Mouse (Mus musculus) olfactory bulb, adult 2 months (tissue): ENCODE data around the gene Pcgf2. TPM values are rescaled to one million over a fixed set of nuclear protein-coding genes. Genes with fewer than 3 reads are reported as not detected.
"Not testable (repeated sequence)": the region's sequence is repeated elsewhere in the genome, so short reads cannot be mapped to it uniquely, and the experiment has no call there.

Experiments
- H3K27ac ChIP-seq: fragments of 200-500 bp; 2 replicates; pipeline ENCODE4 v1.5.1; 2012; ENCODE audit warnings: low read depth, low read length; ENCODE audit not compliant: insufficient read depth
- H3K4me1 ChIP-seq: fragments of 200-500 bp; 2 replicates; pipeline ENCODE4 v1.6.1; 2012; ENCODE audit warnings: low read length; ENCODE audit not compliant: control insufficient read depth, insufficient read depth
- H3K4me3 ChIP-seq: fragments of 200-500 bp; 2 replicates; pipeline ENCODE4 v1.5.1; 2012; ENCODE audit warnings: mild to moderate bottlenecking, low read depth, low read length, moderate library complexity; ENCODE audit not compliant: insufficient read depth
- CTCF ChIP-seq: fragments of 200-500 bp; IDR thresholded peaks from 2 replicates; pipeline ENCODE4 v1.5.1; 2012; ENCODE audit warnings: low read depth, mild to moderate bottlenecking, low read length, moderate library complexity; ENCODE audit not compliant: insufficient read depth
- POLR2A ChIP-seq: fragments of 200-500 bp; IDR thresholded peaks from 2 replicates; pipeline ENCODE4 v1.6.1; 2012; ENCODE audit warnings: mild to moderate bottlenecking, low read depth, low read length, moderate library complexity; ENCODE audit not compliant: insufficient read depth
- WGBS: fragments of 180-500 bp; shearing (Covaris S2); methylation state at CpG from one replicate; pipeline ENCODE4 v1.1.7; 2018; 5-methylcytosine and 5-hydroxymethylcytosine counted together
- polyA plus RNA-seq: library from polyadenylated mRNA; stranded (reverse); fragments of >200 nt; gene quantifications from 2 replicates; pipeline ENCODE4 v1.2.4, GENCODE M21; 2012; ENCODE audit warnings: low replicate concordance; ENCODE audit not compliant: missing spikeins, insufficient read depth, insufficient read length

Gene Pcgf2
- polyA plus RNA-seq, 1 experiment, result not detected

- TF ChIP-seq POLR2A, result no peak
- TF ChIP-seq CTCF, result no peak
- Histone ChIP-seq H3K4me3 (no peak overlapping the region), H3K4me1 (peaks cover 3% of the 10 kb centered on the region; the same call in 1 of the 2 replicates), H3K27ac (no peak overlapping the region)
- 31% methylated on average over 5 of the region's 5 CpGs for WGBS
These were observed 50.0 kb downstream of the Pcgf2 start for GRCm38 (mm10) chr11:97650341-97650740.

- 80% methylated on average over 4 of the region's 4 CpGs for WGBS
- H3K4me1 ChIP-seq, H3K4me3 ChIP-seq, H3K27ac ChIP-seq: not testable (repeated sequence)
These were observed 51.8 kb downstream of the Pcgf2 start for GRCm38 (mm10) chr11:97648541-97648940.

- no peak overlapping the region for H3K4me3 ChIP-seq
- TF ChIP-seq CTCF (peak; percentile 56; the same call in 1 of the 2 replicates), POLR2A (no peak)
- peaks cover 6% of the 10 kb centered on the region for H3K4me1 ChIP-seq
- WGBS, result 3% methylated on average over 6 of the region's 6 CpGs
- H3K27ac ChIP-seq, result no peak overlapping the region
These were observed 55.5 kb downstream of the Pcgf2 start for GRCm38 (mm10) chr11:97644834-97645233.

- 86% methylated on average over 8 of the region's 8 CpGs for WGBS
- H3K4me1 ChIP-seq, result peaks cover 6% of the 10 kb centered on the region
- no peak overlapping the region for H3K4me3 ChIP-seq
- no peak overlapping the region for H3K27ac ChIP-seq
- no peak for TF ChIP-seq CTCF
- TF ChIP-seq POLR2A, result no peak
These were observed 56.8 kb downstream of the Pcgf2 start for GRCm38 (mm10) chr11:97643380-97644055.

- Histone ChIP-seq H3K27ac (no peak overlapping the region), H3K4me3 (no peak overlapping the region), H3K4me1 (peaks cover 6% of the 10 kb centered on the region)
- TF ChIP-seq POLR2A (no peak), CTCF (no peak)
- 58% methylated on average over 2 of the region's 2 CpGs for WGBS
These were observed 57.6 kb downstream of the Pcgf2 start for GRCm38 (mm10) chr11:97642746-97643145.

- 48% methylated on average over 8 of the region's 8 CpGs for WGBS
- Histone ChIP-seq H3K4me1 (peaks cover 6% of the 10 kb centered on the region), H3K4me3 (no peak overlapping the region), H3K27ac (no peak overlapping the region)
- no peak for TF ChIP-seq POLR2A
- no peak for TF ChIP-seq CTCF
These were observed 58.6 kb downstream of the Pcgf2 start for GRCm38 (mm10) chr11:97641668-97642067.

Other genes starting within 250 kb of the Pcgf2 start
- not detected in 2 replicates for gene 4933428G20Rik, start 200.2 kb downstream of the Pcgf2 start, polyA plus RNA-seq
- gene Srcin1, start 124.3 kb downstream of the Pcgf2 start, polyA plus RNA-seq, result not detected in 2 replicates
- not detected in 2 replicates for gene Epop, start 70.8 kb downstream of the Pcgf2 start, polyA plus RNA-seq
- 69.4 and 106 TPM in 2 replicates for gene Mllt6, start 37.1 kb downstream of the Pcgf2 start, polyA plus RNA-seq
- gene Cisd3, start 14.7 kb downstream of the Pcgf2 start, polyA plus RNA-seq, result not detected in 2 replicates
- not detected in 2 replicates for gene Psmb3, start 2.9 kb upstream of the Pcgf2 start, polyA plus RNA-seq
- gene Pip4k2b, start 44.2 kb upstream of the Pcgf2 start, polyA plus RNA-seq, result not detected in 2 replicates
- gene Cwc25, start 66.1 kb upstream of the Pcgf2 start, polyA plus RNA-seq, result not detected in 2 replicates
- gene 1700001P01Rik, start 75.4 kb upstream of the Pcgf2 start, polyA plus RNA-seq, result not detected in 2 replicates
- 695 TPM in 1 of 2 replicates, not detected in the other for gene Rpl23, start 81.9 kb upstream of the Pcgf2 start, polyA plus RNA-seq
- not detected in 2 replicates for gene Lasp1, start 98.5 kb upstream of the Pcgf2 start, polyA plus RNA-seq
- gene B230217C12Rik, start 140.3 kb upstream of the Pcgf2 start, polyA plus RNA-seq, result not detected in 2 replicates
- gene Fbxo47, start 183.7 kb upstream of the Pcgf2 start, polyA plus RNA-seq, result not detected in 2 replicates